Comparison of ENCODE assay signal across 14 mouse cellular contexts in genomic region chr14:73375903-73376302, GRCm38 (mm10). TPM values are rescaled to one million over a fixed set of nuclear protein-coding genes. Genes with fewer than 3 reads are reported as not detected.
DNase-seq lines count a peak whose midpoint lies in the region; ATAC-seq and TF ChIP-seq lines count a peak whose summit lies in the region.
"Had no signal": no experiment of that assay in that cellular context is flagged by ENCODE, and none has a peak within 500 bp of the region (broad histone marks: within the 10 kb centered on the region; RNA-seq: fewer than 3 reads in every experiment).

No protein-coding gene starts in this region.

- no peaks in the 10 kb centered on the region for H3K27me3 ChIP-seq in hindbrain, embryonic 13.5 days
- H3K27me3 ChIP-seq in hindbrain, postnatal 0 days (ENCODE audit: insufficient read depth, low read length) = no peaks in the 10 kb centered on the region
- H3K27me3 ChIP-seq in liver, embryonic 15.5 days = no peaks in the 10 kb centered on the region

- WGBS in hindbrain, embryonic 13.5 days = 66% methylated on average over 7 of the region's 8 CpGs
- WGBS in hindbrain, postnatal 0 days = 68% methylated on average over 6 of the region's 8 CpGs
- 74% methylated on average over 8 of the region's 8 CpGs for WGBS in liver, embryonic 15.5 days (ENCODE audit: insufficient replicate concordance)
- 41% methylated on average over 7 of the region's 8 CpGs for WGBS in lung, adult 2 months

- H3K9ac ChIP-seq in hindbrain, embryonic 13.5 days = no peak overlapping the region
- H3K9ac ChIP-seq in hindbrain, postnatal 0 days (replicated peaks; ENCODE audit: low read length) = no peak overlapping the region
- H3K9ac ChIP-seq in liver, embryonic 15.5 days = no peak overlapping the region

- no peak overlapping the region for H3K4me2 ChIP-seq in hindbrain, embryonic 13.5 days
- H3K4me2 ChIP-seq in hindbrain, postnatal 0 days (ENCODE audit: low read depth, low read length) = no peak overlapping the region
- H3K4me2 ChIP-seq in liver, embryonic 15.5 days = 0 out of 2 replicates have a peak overlapping the region, but pooled peaks have one; percentile 15
- H3K4me2 ChIP-seq: midbrain, embryonic 11.5 days had no signal

- TF ChIP-seq CTCF in hindbrain, postnatal 0 days (IDR thresholded peaks at IDR 0.05; ENCODE audit: low read depth) = no peak
- no peak for TF ChIP-seq CTCF in lung, adult 2 months (IDR thresholded peaks at IDR 0.05; ENCODE audit: insufficient read depth, low read length)

- peaks cover 24% of the 10 kb centered on the region for H3K36me3 ChIP-seq in hindbrain, embryonic 13.5 days
- peaks cover 7% of the 10 kb centered on the region; the same call in 1 of the 2 replicates for H3K36me3 ChIP-seq in hindbrain, postnatal 0 days (ENCODE audit: insufficient read depth, low read length)
- H3K36me3 ChIP-seq in liver, embryonic 15.5 days (replicated peaks) = peaks cover 60% of the 10 kb centered on the region

- peaks cover 22% of the 10 kb centered on the region for H3K4me1 ChIP-seq in hindbrain, embryonic 13.5 days (replicated peaks)
- H3K4me1 ChIP-seq in hindbrain, postnatal 0 days (ENCODE audit: insufficient read depth, low read length) = 0 out of 2 replicates have a peak, but pooled peaks cover 1% of the 10 kb centered on the region
- peaks cover 46% of the 10 kb centered on the region for H3K4me1 ChIP-seq in liver, embryonic 15.5 days (replicated peaks)
- H3K4me1 ChIP-seq in lung, adult 2 months (ENCODE audit: control insufficient read depth, insufficient read depth, low read length) = peaks cover 48% of the 10 kb centered on the region

- H3K27ac ChIP-seq in hindbrain, embryonic 13.5 days = no peak overlapping the region
- H3K27ac ChIP-seq in hindbrain, postnatal 0 days = no peak overlapping the region
- H3K27ac ChIP-seq in liver, embryonic 15.5 days (replicated peaks) = peak overlapping the region; percentile 51; the same call in 1 of the 2 replicates

- peak; percentile 9 for DNase-seq in embryo, embryonic 10.5 days (ENCODE audit: low spot score)
- DNase-seq in embryo, embryonic 10 days (ENCODE audit: low spot score) = no peak
- DNase-seq in hindbrain, postnatal 0 days (ENCODE audit: low spot score) = no peak
- DNase-seq in Muller cell, postnatal 12 days (ENCODE audit: inconsistent ontology term) = peak; percentile 49
- no peak for DNase-seq in lung, adult 2 months
- DNase-seq in embryo, embryonic 11 days = no peak
- DNase-seq: cerebellum, postnatal 36 days; heart, postnatal 10 days; kidney, adult 18-20 months; kidney, postnatal 4 days; lung, postnatal 14 days had no signal

- peak; percentile 50; the same call in 1 of the 2 replicates for ATAC-seq in hindbrain, embryonic 13.5 days (ENCODE audit: low FRiP score)
- ATAC-seq in hindbrain, postnatal 0 days = no peak
- ATAC-seq in liver, embryonic 15.5 days (ENCODE audit: insufficient read depth) = 0 out of 2 replicates have a peak, but pooled peaks have one; percentile 20

- no peak for TF ChIP-seq POLR2A in lung, adult 2 months (IDR thresholded peaks at IDR 0.05; ENCODE audit: borderline replicate concordance, extremely low read depth, low read depth, low read length)

- no peaks in the 10 kb centered on the region for H3K9me3 ChIP-seq in hindbrain, embryonic 13.5 days
- H3K9me3 ChIP-seq in hindbrain, postnatal 0 days (ENCODE audit: low read length) = no peaks in the 10 kb centered on the region
- H3K9me3 ChIP-seq in liver, embryonic 15.5 days (replicated peaks) = no peaks in the 10 kb centered on the region

- H3K4me3 ChIP-seq in hindbrain, embryonic 13.5 days = no peak overlapping the region
- no peak overlapping the region for H3K4me3 ChIP-seq in hindbrain, postnatal 0 days (ENCODE audit: low read length)
- no peak overlapping the region for H3K4me3 ChIP-seq in liver, embryonic 15.5 days (replicated peaks)
- H3K4me3 ChIP-seq in lung, adult 2 months (replicated peaks; ENCODE audit: extremely low read depth, low read depth, low read length) = no peak overlapping the region

RNA-seq across cellular contexts. Expression of gene Itm2b, which starts 9.2 kb away (rescaled TPM):
- polyA plus RNA-seq in hindbrain, embryonic 13.5 days (2015; fragmentation: Nextera tagmentation; extraction: Ambion mirVana) = 592 and 627 TPM in 2 replicates
- 446 TPM in 2 replicates for total RNA-seq in hindbrain, postnatal 0 days (2014; rRNA removed)
- polyA plus RNA-seq in hindbrain, postnatal 0 days (2015; fragmentation: Nextera tagmentation; extraction: Ambion mirVana) = 1,059 and 1,161 TPM in 2 replicates
- polyA plus RNA-seq in liver, embryonic 15.5 days (2015; fragmentation: Nextera tagmentation; extraction: Ambion mirVana) = 524 and 538 TPM in 2 replicates
- polyA plus RNA-seq in lung, adult 2 months (2012; rRNA removed) = 1,455 and 1,580 TPM in 2 replicates

RNA-seq across cellular contexts. Expression of gene Rb1, which starts 50.3 kb away (rescaled TPM):
- polyA plus RNA-seq in hindbrain, embryonic 13.5 days (2015; fragmentation: Nextera tagmentation; extraction: Ambion mirVana) = 21.8 and 22.4 TPM in 2 replicates
- total RNA-seq in hindbrain, postnatal 0 days (2014; rRNA removed) = 23.9 and 31.8 TPM in 2 replicates
- polyA plus RNA-seq in hindbrain, postnatal 0 days (2015; fragmentation: Nextera tagmentation; extraction: Ambion mirVana) = 18.1 and 19.6 TPM in 2 replicates
- polyA plus RNA-seq in liver, embryonic 15.5 days (2015; fragmentation: Nextera tagmentation; extraction: Ambion mirVana) = 21.4 and 23.4 TPM in 2 replicates
- 4.1 and 7.8 TPM in 2 replicates for polyA plus RNA-seq in lung, adult 2 months (2012; rRNA removed)

Comparison
In these comparisons a context has a peak if more than half of its experiments do, and no peak if none do; other contexts are left out.
1. DNase-seq: peak in embryo, embryonic 10.5 days (single experiment) and Muller cell, postnatal 12 days (single experiment); none in embryo, embryonic 10 days (single experiment), hindbrain, postnatal 0 days (single experiment), lung, adult 2 months (single experiment) and embryo, embryonic 11 days (single experiment).